Mouse (Mus musculus) limb, embryonic 12.5 days (tissue): Measurements from ENCODE around the gene Gm14308. TPM values are rescaled to one million over a fixed set of nuclear protein-coding genes. Genes with fewer than 3 reads are reported as not detected.
"Not testable (repeated sequence)": the region's sequence is repeated elsewhere in the genome, so short reads cannot be mapped to it uniquely, and the experiment has no call there.

Source experiments
- ATAC-seq: fragments of 200-750 bp; cut with Nextera tagmentation; 2 replicates; pipeline ENCODE4 v1.8.0; 2017; ENCODE audit warnings: low read depth, moderate TSS enrichment; ENCODE audit not compliant: insufficient number of reproducible peaks, insufficient read depth, low FRiP score, low TSS enrichment
- H3K27ac ChIP-seq: fragments of 300-500 bp; sonication (generic); 2 replicates; pipeline ENCODE4 v1.5.1; 2016; ENCODE audit warnings: mild to moderate bottlenecking, moderate library complexity
- H3K27me3 ChIP-seq: fragments of 300-500 bp; sonication (generic); 2 replicates; pipeline ENCODE4 v1.6.1; 2016; ENCODE audit warnings: mild to moderate bottlenecking, moderate library complexity
- H3K36me3 ChIP-seq: fragments of 300-500 bp; sonication (generic); 2 replicates; pipeline ENCODE4 v1.6.1; 2016; ENCODE audit warnings: mild to moderate bottlenecking, moderate library complexity
- H3K4me1 ChIP-seq: fragments of 300-500 bp; sonication (generic); replicated peaks from 2 replicates; pipeline ENCODE4 v1.6.1; 2016
- H3K4me2 ChIP-seq: fragments of 300-500 bp; sonication (generic); 2 replicates; pipeline ENCODE4 v1.6.1; 2016; ENCODE audit warnings: mild to moderate bottlenecking, moderate library complexity
- H3K4me3 ChIP-seq: fragments of 300-500 bp; sonication (generic); replicated peaks from 2 replicates; pipeline ENCODE4 v1.5.1; 2016; ENCODE audit warnings: mild to moderate bottlenecking
- H3K9ac ChIP-seq: fragments of 300-500 bp; sonication (generic); replicated peaks from 2 replicates; pipeline ENCODE4 v1.6.1; 2016; ENCODE audit warnings: mild to moderate bottlenecking, moderate library complexity
- H3K9me3 ChIP-seq: fragments of 300-500 bp; sonication (generic); 2 replicates; pipeline ENCODE4 v1.6.1; 2016; ENCODE audit warnings: mild to moderate bottlenecking, moderate library complexity
- WGBS: fragments of 180-500 bp; shearing (Covaris S2); methylation state at CpG from one replicate; pipeline ENCODE4 v1.1.7; 2016; 5-methylcytosine and 5-hydroxymethylcytosine counted together
- polyA plus RNA-seq: library from polyadenylated mRNA; unstranded; fragments of >200 nt; fragmentation: Nextera tagmentation; extraction: Ambion mirVana; gene quantifications from 2 replicates; pipeline ENCODE4 v1.2.1, GENCODE M21; 2016

Gm14308 gene
- 23.0 and 24.3 TPM in 2 replicates for polyA plus RNA-seq

- H3K36me3 ChIP-seq, H3K27ac ChIP-seq, H3K9me3 ChIP-seq, H3K4me3 ChIP-seq, H3K4me2 ChIP-seq, H3K9ac ChIP-seq, H3K27me3 ChIP-seq, H3K4me1 ChIP-seq, ATAC-seq: not testable (repeated sequence)
- WGBS = no CpG with 5 or more reads among the region's 4 CpGs
Measured at GRCm38 (mm10) chr2:176636244-176636643, at the start of gene Gm14308. Gene Gm14308, minus strand, starts transcription at chr2:176636344.

DNA sequence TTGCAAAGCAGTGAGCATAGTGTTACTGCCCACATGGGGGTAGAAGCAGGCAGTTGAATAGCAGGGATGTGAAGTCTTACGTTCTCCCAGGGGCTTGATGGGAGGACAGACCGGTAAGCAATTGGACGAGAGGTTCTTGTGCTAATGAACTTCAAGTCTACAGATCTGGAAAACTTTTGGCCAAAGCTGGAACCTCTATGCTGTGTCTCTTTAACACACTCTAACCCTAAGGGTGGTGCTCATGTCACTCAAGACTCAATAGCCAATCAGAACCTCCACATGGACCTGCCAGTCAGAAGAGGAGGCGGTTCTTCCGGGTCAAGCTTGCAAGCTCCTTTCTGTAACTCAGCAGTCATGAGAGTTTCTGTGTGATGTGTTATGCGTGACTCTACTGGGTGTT is 34.1 kb upstream of the Gm14308 start, which contains the start of gene Zfp973:
Gene Zfp973 (plus strand): TSS at position 301 of the 400 bp plus-strand sequence.
- H3K36me3 ChIP-seq, H3K27me3 ChIP-seq, H3K9me3 ChIP-seq, H3K4me3 ChIP-seq, H3K4me2 ChIP-seq, H3K4me1 ChIP-seq, ATAC-seq, H3K9ac ChIP-seq, H3K27ac ChIP-seq: not testable (repeated sequence)
- no CpG with 5 or more reads among the region's 6 CpGs for WGBS

Other genes starting within 250 kb of the Gm14308 start
- gene Gm14435, start 212.8 kb downstream of the Gm14308 start, polyA plus RNA-seq = 12.3 and 13.3 TPM in 2 replicates
- 0.85 and 1.7 TPM in 2 replicates for gene Gm14434, start 149.6 kb downstream of the Gm14308 start, polyA plus RNA-seq
- not detected in 2 replicates for gene Zfp967, start 115.3 kb downstream of the Gm14308 start, polyA plus RNA-seq
- 9.6 and 10.3 TPM in 2 replicates for gene Zfp973, start 34.2 kb upstream of the Gm14308 start, polyA plus RNA-seq
- 29.4 and 33.6 TPM in 2 replicates for gene Gm14305, start 72.0 kb upstream of the Gm14308 start, polyA plus RNA-seq
- 12.0 and 14.1 TPM in 2 replicates for gene Gm14295, start 162.3 kb upstream of the Gm14308 start, polyA plus RNA-seq
- gene Gm14408, start 194.8 kb upstream of the Gm14308 start, polyA plus RNA-seq = not detected in 2 replicates